Mouse (Mus musculus) stomach, postnatal 0 days (tissue): ENCODE data around the gene Snai1.

ENCODE experiments used
- CTCF ChIP-seq: IDR thresholded peaks from 2 replicates; pipeline ENCODE4 v1.5.1; 2016; ENCODE audit warnings: antibody characterized with exemption, low read depth, mild to moderate bottlenecking, moderate library complexity
- EP300 ChIP-seq: optimal IDR thresholded peaks from 2 replicates; pipeline ENCODE3; 2016; ENCODE audit warnings: antibody characterized with exemption

DNA sequence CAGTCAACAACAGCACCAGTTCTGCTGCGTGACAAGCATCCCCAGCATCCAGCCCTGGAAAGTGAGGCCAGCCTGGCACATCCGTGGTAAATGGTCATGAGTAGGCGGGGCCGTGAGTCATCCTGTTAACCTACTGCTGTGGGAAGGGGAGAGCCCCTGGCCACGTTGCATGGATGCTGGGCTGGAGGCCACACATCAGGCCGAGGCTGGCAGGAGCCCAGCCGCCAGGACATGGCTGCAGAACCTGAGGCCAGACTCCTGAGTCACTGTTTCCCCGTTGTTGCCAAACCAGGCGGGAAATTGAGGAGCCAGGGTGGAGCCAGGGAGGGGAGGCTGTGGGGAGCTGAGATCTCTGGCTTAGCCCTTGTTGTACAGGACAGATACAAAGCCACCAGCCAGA lies 36.8 kb downstream of the Snai1 start:
- TF ChIP-seq EP300 (no peak), CTCF (no peak)
